Mouse (Mus musculus) spleen, embryonic (tissue): ENCODE results near the gene Pex7.

ENCODE experiments used
- CTCF ChIA-PET: fragments of 350-600 bp; sonication (Branson Sonifier 250); formaldehyde crosslinking; loops from one replicate; lab custom pipeline; 2022; lab: Charles Lee

Gene Pex7

DNA sequence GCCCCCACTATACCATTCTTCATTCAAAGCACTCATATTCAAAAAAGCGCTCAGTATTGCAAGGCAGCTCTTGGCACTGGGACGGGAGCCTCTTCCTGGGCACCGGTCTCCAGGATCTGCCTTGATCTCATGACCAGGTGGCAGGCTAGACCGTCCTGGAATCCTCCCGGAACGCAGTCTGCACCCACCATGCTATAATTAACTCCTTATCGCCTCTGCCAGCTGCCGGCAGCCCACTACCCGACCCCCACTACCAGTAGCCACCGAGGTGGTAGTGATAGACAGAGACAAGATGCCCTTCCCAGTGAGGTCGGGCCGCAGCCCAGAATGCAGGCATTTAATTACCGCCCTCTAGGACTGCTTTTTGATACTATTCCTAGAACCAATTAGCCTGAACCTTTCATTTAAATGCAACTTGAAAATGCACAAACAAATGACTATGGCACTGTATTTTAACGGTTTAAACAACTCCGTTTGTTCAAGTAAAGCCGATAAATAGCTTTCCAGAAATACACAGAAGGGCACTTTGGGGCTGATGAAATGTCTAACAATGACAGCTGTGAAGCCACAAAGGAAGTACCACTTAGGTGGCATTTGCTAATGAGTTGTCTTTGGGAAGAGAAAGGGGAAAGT, 88.7 kb downstream of the Pex7 start:
- CTCF ChIA-PET = interaction anchor here (0.7 kb wide), 1 partner anchor 870 kb away, joined by 3 read pairs; no protein-coding TSS in a partner anchor

DNA sequence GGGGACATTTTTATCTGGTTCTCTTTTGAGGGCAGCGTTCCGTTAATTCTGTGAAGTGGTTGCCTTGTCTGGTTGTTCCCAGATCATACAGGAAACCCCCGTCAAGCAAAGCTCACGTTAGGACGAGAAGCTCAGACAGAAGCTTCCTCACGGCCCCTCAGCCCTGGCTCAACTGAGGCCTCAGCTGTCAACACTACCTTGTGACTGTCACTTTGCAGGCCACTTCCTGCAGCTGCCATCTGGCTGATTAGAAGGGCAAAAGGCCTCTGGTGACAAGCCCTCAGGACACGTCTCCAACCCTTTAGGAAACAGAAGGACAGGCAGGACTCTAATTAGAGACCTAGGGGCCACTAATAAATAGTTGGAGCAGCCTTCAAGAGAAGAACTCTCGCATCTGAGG, 92.1 kb downstream of the Pex7 start:
- CTCF ChIA-PET = no interaction called here

DNA sequence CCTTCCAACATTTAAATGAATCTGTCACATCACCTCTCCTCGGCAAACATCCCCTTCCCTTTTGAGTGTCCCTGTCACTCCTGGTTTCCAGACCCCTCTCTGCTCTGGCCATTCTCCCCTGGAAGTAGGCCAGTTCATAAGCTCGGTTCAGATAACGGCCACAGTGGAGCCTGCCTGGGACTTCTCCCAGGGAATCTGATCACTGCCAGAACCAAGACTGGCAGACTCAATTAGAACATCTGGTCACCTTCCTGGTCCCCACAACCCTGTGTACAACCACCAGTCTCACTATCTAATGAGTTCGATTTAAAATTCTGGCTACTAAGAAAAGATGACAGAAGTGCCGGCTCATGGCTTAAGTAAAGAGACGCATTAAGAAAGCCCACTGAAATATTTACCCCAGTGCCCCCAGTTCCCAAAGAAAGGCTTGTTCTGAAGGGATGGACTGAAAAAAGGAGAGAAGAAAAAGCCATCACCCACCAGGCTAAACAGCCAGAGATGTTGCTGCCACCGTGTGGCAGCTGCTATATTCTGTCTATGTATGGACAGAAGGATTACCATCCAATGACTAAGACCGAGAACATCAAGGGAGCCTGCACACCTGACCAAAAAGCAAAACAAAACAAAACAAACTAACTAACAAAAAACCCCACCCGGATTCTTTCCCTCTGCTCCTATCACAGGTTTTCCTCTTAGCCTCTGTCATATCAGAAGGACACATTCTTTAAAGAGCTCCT, 95.9 kb downstream of the Pex7 start:
- CTCF ChIA-PET = no interaction called here

DNA sequence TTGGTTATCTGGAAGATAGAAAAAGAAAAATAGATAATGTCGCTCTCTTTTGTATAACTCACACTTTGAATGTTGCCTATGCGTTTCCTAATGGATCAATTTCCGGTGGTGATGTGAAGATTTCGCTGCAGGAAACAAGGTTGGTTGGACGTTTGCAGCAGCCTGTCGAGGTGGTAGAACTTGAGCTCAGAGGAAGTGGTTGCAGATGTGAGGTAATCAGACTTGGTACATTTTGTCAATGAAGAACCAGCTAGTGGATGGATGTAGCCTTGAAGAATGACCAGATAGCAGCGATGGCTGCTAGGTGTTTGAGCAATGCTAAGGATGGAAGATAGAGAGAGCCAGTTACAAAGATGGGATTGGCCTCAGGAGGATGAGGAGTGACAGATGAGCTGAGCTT, 102.7 kb downstream of the Pex7 start:
- CTCF ChIA-PET = no interaction called here
